Mouse (Mus musculus) 3T3-L1 (cell line): ENCODE measurements around the gene Syngr1.

Experiments used
- DNase-seq: peaks from one replicate; pipeline ENCODE4 v3.0.0-alpha.2; 2015; ENCODE audit warnings: low read depth, low spot score

Syngr1 gene

DNA sequence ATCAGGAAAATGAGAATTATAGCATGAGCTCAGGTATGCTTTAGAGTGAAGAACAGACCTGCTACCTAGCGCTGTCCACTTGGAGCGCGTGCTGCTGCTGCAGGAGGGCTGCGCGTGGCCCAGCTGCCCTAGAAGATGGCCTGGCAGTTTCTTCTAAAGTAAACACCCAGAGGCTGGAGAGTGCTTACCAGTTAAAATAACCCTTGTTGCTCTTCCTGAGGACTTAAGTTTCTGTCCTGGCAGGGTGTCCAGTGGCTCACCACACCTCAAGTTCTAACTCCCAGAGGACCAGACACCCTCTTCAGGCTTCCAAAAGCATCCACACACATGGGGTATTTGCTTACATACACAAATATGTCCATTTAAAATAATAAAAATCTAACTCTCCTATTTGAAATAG lies 54.3 kb downstream of the Syngr1 start:
- DNase-seq, result no peak

DNA sequence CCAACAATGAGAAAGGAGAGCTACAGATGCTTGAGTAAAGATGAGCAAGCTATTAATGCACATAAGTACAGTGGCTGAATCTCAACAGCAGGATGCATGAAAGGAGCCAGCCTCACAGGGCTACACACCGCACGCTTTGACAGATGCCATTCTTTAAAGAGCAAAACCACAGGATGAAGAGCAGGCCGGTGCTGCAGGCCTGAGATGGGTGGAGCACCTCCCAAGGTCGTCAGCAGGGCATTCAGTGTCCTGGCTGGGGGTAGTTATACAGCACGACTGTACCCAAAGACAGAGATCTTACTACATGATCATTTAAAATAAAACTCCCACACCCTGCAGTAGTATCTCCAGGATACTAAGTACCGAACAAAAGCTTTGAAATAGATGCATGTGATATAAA lies 55.0 kb downstream of the Syngr1 start:
- no peak for DNase-seq

DNA sequence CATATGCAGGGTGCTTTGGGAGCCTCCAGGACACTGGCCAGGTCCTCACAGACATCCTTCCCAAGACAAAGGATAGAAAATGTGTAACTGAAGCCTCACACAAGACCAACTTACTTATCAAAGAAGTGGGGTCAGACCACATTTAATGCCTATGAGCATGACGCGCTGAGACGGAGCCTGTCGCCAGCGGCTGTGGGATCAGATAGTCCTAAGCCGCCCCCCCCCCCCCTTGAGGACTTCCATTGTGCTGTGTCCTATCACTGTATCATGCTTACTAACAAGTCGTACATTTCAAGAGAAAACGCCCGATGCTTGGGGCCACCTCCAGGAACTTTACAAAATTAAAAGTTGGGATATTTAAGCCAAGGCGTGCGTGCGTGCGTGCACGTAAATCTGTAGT lies 56.0 kb downstream of the Syngr1 start:
- DNase-seq, result no peak

DNA sequence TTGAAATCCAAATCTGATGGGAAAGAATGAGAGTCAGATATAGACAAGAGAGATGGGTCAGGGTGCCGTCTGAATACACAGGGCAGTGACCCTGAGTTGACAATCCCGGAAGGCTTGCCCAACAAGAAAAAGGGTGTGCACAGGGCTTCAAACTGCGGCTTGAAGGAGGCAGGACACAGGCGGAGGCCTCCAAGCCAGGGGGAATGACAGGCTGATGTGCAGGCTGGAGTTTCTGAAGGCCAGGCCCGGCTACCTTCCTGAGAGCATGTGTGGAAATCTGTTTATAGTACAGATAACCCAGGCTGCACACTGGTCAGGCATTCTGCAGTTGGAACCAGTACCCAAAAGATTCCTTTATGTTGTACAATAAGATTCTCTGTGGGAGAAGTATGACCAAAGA lies 56.4 kb downstream of the Syngr1 start:
- DNase-seq, result no peak

DNA sequence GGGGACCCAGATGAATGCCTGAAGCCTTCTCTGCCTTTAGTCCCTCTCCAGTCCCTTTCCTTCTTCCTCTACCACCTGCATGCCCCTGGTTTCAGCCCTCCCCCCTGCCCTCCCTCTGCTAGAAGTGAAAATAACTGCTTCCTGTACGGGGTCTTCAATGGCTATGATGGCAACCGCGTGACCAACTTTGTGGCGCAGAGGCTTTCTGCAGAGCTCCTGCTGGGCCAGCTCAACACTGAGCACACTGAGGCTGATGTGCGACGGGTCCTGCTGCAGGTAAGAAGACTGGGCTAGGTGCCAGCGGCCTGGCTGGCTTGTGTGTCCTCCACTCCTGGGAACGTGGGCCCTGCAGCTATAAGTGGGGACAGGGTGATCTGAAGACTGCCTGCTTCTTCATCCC lies 57.4 kb downstream of the Syngr1 start:
- DNase-seq, result no peak

DNA sequence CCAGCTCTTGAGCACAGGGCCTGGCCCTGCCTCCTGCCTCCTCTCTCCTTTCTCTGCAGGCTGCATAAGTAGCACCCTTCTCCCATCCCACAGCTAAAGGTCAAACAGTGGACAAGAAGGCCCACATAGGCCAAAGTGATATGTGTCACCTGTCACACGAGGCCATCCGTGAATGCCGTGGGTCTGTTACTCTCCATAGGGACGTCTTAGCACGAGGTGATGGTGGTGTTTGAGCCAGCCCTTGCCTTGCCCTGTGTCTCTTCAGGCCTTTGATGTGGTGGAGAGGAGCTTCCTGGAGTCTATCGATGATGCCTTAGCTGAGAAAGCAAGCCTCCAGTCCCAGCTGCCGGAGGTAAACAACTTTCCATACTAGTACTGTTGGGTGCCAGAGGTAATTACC lies 58.4 kb downstream of the Syngr1 start:
- no peak for DNase-seq

DNA sequence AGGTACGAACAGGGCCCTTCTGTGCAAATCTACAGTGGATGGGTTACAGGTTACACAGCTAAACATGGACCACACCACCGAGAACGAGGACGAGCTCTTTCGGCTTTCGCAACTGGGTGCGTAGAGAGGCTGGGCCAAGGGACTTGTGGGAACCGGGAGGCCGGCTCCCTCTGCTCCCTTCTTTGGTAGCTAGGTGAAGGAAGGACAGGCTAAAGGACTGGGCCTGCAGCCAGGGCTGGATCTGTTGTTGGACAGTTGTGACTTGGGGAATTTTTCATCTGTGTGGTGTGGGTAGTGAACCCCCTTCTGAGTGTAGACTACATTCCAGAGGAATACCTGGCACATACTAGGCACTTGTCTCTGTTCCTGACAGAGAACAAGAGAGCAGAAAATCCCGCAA lies 61.5 kb downstream of the Syngr1 start:
- DNase-seq, result no peak

DNA sequence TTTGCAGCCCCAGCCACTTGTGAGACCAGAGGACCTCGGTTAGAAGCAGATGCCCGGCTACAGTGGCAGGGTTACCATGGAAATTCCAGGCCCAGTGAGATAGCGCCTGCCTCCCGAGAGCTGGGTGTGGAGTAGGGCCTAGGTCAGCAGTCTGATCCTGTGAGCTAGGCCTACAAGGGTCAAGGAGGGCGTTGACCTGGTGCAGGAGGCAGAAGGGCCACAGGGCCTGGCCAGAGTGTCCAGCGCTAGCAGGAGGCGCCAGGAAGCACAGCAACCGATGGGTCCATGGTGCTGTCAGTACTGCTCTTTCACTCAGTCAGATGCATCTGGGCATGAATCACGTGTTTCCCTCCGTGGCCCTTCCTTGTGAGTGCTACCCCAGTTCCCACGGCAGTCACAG lies 62.6 kb downstream of the Syngr1 start:
- DNase-seq, result no peak

DNA sequence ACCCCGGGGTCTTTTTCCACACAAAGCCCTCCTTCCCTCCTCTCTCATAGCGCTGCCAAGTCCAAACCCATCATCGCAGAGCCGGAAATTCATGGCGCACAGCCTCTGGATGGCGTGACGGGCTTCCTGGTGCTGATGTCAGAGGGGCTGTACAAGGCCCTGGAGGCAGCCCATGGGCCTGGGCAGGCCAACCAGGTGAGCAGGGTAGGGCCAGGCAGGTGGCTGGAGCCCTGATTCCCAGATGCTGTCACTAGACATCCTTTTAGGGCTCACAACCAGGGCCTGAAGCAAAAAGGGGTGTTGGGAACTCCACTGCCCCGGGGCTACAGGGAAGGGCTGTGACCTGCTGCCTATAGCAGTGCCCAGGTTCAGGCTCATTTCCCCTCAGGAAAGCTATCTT lies 64.6 kb downstream of the Syngr1 start:
- no peak for DNase-seq

DNA sequence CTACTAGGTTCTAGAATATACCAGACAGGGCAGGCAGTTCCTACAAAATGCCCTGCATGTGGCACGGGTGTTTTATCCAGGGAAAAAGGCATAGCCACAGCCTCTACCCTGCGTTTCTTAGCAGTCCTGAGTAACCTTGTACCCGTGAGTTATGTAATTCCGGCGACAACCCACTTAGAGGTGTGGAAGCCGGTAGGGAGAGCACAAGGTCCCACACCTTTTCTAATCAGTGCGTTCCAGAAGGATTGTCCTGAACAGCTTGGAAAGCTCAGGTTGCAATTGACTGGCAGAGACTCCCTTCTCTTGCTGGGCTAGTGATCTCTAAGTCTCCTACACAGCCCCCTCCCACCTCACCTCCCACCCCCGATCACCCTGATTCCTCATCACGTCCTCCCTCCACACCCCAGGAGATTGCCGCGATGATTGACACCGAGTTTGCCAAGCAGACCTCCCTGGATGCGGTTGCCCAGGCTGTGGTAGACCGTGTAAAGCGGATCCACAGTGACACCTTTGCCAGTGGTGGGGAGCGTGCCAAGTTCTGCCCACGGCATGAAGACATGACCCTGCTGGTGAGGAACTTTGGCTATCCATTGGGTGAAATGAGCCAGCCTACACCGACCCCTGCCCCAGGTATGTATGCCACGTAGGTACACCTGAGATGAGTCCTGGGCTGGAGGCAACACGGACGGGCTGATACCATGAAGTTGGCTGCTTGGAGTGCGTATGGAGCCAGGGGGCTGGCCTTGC lies 66.2 kb downstream of the Syngr1 start:
- DNase-seq, result no peak

DNA sequence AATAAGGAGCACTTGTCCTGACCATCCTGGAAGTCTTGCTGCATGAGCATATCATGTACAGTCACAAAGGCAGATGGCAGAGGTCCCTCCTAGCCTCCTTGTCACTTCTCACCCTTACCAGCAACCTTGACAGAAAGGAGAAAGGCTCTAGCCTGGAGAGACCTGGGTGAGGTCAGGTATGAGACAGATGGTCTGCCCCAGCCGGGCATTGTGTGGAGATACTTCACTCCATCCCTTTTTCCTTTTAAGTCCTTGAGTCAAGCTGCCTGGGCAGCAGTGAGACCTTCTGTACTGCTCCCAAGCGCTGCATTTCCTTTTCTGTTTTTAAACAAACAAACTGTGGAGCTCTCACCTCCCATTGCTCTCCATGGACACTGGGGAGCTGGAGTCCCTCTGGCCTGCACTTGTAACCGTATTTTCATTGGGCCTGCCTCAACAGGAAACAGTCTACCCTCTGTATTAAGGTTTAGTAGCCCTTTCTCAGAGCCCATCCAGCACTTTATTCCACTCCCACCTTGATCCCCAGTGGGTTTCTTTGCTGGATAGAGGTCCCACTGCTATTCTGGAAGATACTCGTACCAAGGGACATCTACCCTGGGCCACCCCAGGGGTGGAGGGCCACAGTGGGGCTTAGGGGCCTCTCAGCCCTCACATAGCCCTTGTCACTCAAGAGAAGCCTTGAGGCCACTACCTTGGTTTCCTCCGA lies 67.0 kb downstream of the Syngr1 start:
- no peak for DNase-seq

DNA sequence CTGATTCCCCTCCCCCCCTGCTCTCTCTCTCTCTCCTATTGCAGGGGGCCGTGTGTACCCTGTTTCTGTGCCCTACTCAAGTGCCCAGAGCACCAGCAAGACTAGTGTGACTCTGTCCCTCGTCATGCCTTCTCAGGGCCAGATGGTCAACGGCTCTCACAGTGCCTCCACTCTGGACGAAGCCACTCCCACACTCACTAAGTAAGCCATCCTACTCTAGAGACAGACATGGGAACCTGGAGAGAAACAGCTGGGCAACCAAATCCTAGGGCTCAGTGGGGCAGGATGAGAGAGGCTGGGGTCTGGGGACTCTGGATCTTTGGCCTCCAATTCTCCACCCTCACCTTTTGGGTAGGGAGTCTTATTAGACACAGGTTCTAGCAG lies 67.6 kb downstream of the Syngr1 start:
- peak; percentile 50 for DNase-seq

DNA sequence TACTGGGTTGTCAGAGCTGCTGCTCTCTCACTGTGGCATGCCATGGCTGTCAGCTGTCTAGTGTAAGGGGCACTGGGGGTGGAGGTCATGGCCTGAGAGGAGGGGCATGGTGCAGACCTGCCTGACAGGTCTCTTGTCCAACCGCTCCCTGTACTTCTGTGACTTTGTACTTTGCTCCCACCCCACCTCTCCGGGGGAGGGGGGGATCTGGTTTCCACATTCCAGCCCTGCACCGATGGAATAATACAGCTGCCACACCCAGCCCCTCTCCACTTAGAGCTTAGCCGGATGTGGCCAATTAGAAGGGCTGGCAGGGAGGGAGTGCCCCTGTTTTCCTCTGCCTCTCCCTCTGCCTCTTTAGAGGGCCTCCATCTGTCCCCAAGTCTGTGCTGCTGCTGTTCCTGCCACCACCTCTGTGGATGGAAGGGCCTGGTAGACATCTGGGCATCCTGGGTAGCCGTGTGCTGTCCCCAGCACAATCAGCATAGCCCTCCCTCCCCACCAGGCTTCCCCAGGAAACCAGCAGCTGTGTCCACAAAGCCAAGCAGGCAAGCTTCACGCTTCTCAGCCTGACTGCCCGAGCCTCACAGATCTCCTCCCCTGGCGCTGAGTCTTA lies 68.3 kb downstream of the Syngr1 start:
- DNase-seq, result peak; percentile 78

DNA sequence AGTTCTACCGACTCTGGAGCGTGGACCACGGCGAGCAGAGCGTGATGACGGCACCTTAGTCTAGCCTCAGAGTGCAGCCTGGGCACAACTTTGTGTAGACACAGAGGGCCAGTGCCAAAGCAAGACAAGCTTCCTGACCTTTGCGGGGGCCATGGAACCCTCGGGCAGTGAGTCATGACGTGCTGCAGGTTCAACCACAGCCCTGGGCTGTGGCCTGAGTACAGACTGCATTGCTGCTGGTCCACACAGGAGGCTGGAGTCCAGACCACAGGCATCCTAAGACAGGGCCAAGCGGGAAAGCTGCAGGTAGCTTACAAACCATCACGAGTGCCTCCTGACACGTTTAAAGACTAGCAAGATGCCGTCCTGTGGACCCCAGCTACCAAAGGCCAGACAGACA lies 69.1 kb downstream of the Syngr1 start:
- peak; percentile 88 for DNase-seq

DNA sequence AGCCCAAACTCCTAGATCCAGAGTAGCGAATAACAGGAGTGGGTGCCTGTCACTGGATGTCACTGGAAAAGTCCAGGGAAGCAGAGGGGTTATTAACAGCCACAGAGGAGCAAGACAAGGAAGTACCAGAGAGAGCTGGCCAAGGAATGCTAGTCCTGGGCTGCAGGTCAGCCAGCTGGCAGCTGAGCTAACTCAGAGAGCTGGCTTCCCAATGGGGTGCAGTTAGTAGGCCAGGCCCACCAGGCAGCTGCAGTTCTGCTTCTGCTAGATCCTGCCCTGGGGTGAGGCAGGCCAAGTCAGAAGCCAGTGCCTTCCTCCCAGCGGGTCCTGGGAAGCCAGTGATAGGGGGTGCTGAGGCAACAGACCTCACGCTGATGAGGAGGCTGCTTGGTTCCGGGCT lies 69.6 kb downstream of the Syngr1 start:
- DNase-seq, result peak; percentile 55

DNA sequence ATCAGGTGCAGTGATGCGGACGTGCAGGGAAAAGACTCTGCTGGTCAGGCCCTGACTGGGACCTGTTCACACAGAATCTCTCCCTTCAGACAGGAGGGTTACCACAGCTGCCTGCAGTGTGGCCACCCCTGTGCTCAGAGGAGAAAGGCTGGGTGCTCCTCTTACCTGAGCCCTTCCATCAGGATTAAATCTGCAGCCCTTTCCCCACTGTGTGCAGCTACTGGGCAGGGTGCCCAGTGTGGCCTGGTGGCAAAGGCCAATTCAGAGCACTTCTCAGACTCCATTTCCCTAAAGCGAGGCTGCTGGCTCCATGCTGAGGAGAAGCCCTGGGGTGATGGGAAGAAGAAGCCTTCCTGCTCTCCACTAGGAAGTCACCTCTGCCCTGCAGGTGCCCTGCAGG lies 70.1 kb downstream of the Syngr1 start:
- no peak for DNase-seq

DNA sequence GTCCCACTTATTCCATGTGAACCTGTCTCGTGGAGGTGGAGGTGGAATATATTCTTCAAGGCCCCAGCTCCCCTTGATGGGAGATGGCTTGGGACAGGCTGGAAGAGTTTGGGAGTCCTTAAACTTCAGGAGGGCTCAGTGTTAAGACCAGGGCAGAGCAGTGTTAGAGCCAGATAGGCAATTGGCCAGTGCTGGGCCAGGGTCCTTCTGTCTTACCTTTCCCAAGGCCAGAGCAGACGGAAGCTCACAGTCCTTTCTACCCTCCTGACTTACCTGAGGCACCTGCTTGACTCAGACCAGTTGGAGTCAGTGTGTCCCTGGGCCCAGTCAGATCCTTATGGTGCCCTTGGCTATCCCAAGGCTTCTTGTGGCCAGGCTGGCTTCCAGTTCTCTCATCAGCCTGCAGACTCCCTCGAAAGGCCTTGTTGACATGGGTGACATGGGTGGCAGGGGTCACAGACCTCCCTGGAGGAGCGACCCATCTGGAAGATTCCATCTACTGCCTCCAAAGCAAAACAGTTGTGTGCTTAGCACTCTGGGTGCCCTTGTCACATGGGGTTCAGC lies 71.3 kb downstream of the Syngr1 start:
- no peak for DNase-seq

DNA sequence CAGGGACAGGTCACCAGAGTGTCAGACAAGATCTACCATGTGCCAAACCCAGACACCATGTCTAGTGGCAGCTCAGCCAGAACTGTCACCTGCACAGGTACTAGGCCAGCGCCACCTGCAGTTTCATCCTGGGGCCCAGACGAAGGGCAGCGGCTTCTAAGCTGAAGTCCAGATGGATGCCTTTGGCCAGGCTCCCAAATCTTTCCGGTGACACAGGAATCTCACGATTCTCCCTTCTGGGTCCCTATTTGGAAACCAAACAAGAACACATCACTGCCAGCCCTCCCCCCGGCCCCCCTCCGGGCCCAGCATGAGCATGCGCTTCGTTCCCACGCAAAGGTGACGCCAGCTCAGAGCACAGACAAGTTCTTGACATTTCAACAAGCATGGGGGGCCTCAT lies 72.1 kb downstream of the Syngr1 start:
- no peak for DNase-seq

DNA sequence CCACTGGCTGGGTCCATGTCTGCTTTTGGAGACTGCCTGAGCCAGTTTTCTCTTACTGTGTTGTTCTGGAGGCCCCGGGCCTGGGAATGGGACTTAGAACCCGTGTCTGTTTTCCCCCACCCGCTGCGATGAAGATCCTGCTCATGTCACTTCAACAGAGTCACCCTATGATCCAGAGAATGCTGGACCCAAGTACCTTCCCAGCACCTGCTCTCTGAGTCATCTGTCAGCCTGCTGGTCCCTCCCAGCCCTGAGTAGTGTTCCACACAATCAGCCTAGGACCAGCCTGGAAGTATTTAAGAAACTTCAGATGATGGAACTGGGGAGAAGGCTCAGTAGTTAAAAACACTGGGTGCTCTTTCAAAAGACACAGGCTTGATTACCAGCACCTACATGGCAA lies 72.6 kb downstream of the Syngr1 start:
- DNase-seq, result no peak

DNA sequence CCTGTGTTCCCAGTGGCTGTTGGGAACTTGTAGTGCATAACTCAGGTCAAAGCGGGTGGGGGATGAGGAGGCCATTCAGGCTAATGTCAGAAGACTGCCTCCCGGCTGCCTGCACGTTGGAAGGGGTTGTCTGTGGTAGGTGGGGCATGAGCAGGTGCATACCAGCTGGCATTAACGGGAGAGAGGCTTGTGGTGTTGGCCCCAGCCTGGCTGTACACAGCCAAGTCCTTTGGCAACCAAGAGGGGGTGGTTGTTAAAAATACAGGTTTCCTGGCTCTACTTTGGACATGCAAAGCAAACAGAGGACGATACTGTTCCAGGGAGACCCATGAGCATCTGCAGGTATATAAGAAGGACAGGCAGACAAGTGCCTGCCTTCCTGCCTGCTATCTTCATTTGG lies 74.3 kb downstream of the Syngr1 start:
- no peak for DNase-seq
